Mouse (Mus musculus): ENCODE data around the gene Tfec.

Gene Tfec

GRCm38 (mm10) chr6:16898251-16898862 lies at the start of gene Tfec:
Gene Tfec (minus strand): TSS chr6:16898441.
- in situ Hi-C loops (cut with MboI, MseI) = no loop called here

DNA sequence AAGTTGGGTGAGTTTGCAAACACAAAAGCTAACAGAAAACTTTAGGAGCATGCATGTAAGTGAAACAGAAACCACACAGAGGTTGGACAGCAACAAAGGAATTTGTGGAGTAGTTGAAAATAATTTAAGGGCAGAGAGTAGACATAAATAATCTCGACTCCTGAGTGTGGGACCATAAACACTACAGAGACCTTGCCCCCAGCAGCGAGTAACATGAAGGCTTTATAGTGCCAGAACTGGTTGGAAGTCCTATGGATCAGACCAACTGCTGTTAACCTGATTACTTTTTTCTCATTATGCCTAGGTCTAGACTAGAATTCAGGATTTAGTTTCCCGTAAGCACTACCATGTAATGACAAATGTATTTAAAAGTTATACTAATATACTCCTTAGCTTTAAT lies 49.6 kb upstream of the Tfec start:
- in situ Hi-C loops (cut with MboI, MseI) = no loop called here

DNA sequence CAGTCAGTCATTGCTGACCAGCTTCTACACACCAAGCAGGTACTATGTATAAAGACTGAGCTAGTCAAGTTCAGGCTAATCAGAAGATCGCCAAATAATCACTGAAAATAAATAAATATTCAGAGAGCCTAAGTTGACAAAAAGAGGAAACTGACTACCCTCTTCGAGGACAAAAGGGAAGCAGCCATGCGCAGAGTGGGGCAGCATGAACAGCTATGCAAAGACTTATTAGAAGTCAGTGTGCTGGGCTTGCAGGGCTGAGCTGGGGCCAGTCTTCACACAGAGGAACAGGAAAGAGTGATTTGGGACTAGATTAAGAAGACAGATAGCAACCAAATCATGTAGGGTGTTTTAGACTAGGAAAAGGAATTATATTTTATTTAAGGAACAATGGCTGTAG lies 45.3 kb upstream of the Tfec start:
- in situ Hi-C loops (cut with MboI, MseI) = no loop called here

DNA sequence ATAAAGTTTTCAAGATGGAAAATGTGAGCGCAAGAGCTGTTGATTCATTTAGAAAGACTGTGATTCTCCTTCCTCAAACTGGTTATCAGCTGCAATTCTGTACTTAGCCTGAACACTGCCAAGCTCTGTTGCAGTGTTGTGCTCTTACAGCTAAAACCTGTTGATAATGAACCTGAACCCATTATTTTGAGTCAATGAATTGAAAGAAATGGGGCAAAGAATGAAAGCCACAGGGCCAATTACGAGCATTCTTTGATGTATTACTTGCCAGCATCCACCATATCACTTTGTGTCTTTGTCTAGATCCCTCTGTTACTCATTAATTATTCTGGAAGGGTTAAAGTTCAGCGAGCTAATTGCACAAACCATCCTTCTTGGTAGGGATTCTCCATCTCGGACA lies 44.2 kb upstream of the Tfec start:
- in situ Hi-C loops (cut with MboI, MseI) = no loop called here

DNA sequence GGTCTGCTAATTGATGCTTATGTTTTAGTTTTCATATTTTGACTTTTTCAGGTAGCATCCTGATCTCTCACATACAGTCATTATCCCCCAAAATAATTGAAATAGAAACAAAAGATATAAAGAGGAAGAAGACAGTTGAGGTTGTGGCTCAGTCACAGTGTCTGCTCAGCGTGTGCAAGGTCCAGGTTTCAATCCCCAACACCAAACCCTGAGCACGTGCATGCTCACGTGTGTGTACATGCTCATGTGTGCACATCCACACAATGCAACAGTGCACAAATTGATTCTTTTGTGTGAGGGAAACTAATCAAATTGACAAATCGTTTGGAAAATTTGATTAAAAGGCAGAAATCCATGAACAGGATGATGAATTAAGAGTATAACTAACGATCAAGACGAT lies 32.8 kb upstream of the Tfec start:
- in situ Hi-C loops (cut with MboI, MseI) = no loop called here

DNA sequence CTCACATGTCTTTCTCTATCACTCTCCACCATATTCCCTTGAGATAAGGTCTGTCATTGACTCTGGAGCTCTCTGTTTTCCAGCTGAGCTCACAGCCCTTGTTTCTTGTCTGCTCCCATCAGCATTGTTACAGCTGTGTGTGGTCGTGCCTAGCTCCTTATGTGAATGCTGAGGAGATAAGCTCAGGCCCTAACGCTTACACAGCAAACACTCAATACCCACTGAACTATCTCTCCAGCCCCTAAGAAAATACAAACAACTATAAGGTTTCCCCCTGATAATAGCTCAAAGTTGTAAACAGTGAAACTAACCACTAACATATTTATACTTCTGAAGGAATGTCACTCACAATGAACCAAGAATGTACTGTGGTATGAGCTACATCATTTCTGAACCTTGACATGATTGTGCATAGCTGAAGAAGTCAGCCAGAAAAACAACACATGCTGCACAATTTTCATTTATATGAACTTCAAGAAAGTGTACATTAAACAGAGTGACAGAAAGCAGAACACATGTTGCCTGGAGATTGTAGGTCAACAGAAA lies 21.9 kb upstream of the Tfec start:
- in situ Hi-C loops (cut with MboI, MseI) = no loop called here

- in situ Hi-C loops (cut with MboI, MseI) = no loop called here
Observed at GRCm38 (mm10) chr6:16891819-16892218, 6.4 kb downstream of the Tfec start.

DNA sequence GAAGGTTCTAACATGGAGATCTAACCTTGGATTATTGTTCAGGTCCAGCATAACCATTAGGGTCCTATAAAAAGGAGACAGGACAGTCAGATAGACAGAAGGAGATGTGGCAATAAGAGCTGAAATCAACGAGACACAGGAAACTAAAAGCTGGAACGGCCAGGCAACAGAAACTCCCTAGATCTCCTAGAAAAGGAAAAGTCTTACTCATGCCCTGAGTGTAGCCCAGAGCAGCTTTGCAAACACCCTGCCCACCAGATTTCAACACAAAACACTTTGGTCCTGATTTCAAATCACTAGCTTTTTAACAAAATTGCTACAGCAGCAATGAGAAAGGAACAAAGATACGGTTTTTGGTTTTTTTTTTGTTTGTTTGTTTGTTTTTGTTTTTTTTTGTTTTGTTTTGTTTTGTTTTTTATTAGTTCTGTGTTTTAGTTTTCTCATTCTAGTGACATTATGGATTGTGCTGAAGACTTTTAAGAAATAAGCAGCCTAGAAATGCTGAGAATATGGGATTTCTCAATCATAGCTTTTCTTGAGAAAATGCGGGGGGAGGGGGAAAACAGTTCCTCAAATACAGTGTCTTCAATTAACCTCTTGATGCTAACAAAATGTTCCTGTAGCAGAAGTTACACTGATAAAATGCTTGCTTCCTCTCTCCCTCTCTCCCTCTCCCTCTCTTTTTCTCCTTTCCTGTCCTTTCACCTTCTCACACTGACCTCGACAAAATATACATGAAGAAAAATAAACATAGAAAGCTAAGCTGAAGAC lies 14.5 kb downstream of the Tfec start:
- in situ Hi-C loops (cut with MboI, MseI) = loop anchor here (10.0 kb wide), 1 partner anchor 1521 kb away; no protein-coding TSS in a partner anchor

GRCm38 (mm10) chr6:16874021-16874542 lies 24.2 kb downstream of the Tfec start:
- in situ Hi-C loops (cut with MboI, MseI) = no loop called here

- in situ Hi-C loops (cut with MboI, MseI) = no loop called here
Observed at GRCm38 (mm10) chr6:16870067-16870466, 28.2 kb downstream of the Tfec start.

GRCm38 (mm10) chr6:16868314-16868713 lies 29.9 kb downstream of the Tfec start:
- in situ Hi-C loops (cut with MboI, MseI) = no loop called here

DNA sequence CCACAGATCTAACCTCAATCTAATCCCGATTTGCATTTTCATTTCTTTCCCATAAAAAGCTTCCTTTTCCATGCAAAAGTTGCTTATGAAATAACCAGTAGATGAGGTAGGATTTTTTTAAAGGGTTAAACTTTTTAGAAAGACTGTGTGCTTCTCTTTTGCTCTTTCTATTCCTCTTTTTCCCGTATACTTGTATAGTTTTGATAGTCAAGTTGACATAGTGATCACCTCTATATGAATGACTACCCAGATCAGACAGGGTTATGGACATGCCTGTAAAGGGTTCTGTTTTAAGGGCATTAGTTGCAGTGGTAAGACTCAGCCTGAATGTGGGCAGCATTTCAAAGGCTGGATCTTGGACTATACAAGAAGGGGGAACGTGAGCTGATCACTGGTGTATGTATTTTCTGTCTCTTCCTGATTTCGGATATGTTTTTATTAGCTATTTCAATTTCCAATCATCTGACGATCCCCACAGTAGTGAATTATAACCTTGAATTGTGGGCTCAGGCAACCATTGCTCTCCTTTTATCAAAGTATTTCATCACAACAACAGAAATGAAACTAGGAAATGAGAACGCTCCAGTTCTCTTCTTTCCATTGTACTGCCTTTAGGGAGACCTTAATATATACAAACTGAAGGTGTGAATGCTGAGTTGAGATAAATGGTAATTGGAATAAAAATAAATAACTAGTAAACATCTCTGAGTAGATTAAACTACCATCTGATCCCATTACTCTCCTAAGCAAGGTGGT lies 35.3 kb downstream of the Tfec start:
- in situ Hi-C loops (cut with MboI, MseI) = no loop called here

DNA sequence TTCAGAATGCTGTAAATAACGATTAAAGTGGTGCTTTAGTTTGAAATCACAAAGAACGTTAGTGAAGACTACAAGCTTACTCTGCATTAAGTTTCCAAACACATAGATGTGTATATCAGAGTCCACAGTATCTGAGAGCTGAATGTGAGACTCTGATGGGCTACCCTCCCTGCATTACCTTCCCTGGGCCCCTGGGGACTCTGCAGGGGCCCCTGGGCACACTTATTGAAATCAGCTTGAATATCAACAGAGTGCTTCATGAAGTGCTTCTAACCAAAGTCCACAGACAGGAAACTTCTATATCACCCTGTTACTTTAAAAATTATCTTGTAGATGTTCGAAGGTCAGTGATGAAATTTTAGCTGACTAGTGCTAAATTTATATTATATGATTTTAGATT lies 36.2 kb downstream of the Tfec start:
- in situ Hi-C loops (cut with MboI, MseI) = no loop called here

GRCm38 (mm10) chr6:16855879-16856545 lies 42.2 kb downstream of the Tfec start:
- in situ Hi-C loops (cut with MboI, MseI) = no loop called here

- in situ Hi-C loops (cut with MboI, MseI) = no loop called here
Observed at GRCm38 (mm10) chr6:16854977-16855376, 43.3 kb downstream of the Tfec start.

GRCm38 (mm10) chr6:16846521-16846920 lies 51.7 kb downstream of the Tfec start:
- in situ Hi-C loops (cut with MboI, MseI) = loop anchor here (10.0 kb wide), 1 partner anchor 818 kb away; no protein-coding TSS in a partner anchor

- in situ Hi-C loops (cut with MboI, MseI) = no loop called here
Observed at GRCm38 (mm10) chr6:16835631-16836030, 62.6 kb downstream of the Tfec start.

- in situ Hi-C loops (cut with MboI, MseI) = loop anchor here (5.0 kb wide), 1 partner anchor 46 kb away; no protein-coding TSS in a partner anchor
Observed at GRCm38 (mm10) chr6:16828304-16828703, 69.9 kb downstream of the Tfec start.

GRCm38 (mm10) chr6:16821985-16822384 lies 76.3 kb downstream of the Tfec start:
- in situ Hi-C loops (cut with MboI, MseI) = no loop called here

GRCm38 (mm10) chr6:16806302-16806701 lies 91.9 kb downstream of the Tfec start:
- in situ Hi-C loops (cut with MboI, MseI) = no loop called here

- in situ Hi-C loops (cut with MboI, MseI) = no loop called here
Observed at GRCm38 (mm10) chr6:16797669-16798068, 100.6 kb downstream of the Tfec start.
